Comparison of ENCODE assay signal across 8 mouse cellular contexts in genomic region chr10:20073236-20073893, GRCm38 (mm10).
A peak's percentile ranks its signal among the peaks of the same experiment; 100 is the strongest.
DNase-seq lines count a peak whose midpoint lies in the region; ATAC-seq and TF ChIP-seq lines count a peak whose summit lies in the region.

No protein-coding gene starts in this region.

- no peaks in the 10 kb centered on the region for H3K36me3 ChIP-seq in kidney, embryonic 15.5 days
- H3K36me3 ChIP-seq in limb, embryonic 14.5 days (ENCODE audit: control insufficient read depth, insufficient read depth, low read length) = no peaks in the 10 kb centered on the region

- peak; percentile 7 for DNase-seq in 3134 (ENCODE audit: extremely low read depth, insufficient read length, low spot score)
- peak; percentile 82 for DNase-seq in adrenal gland, adult 2 months
- DNase-seq in embryo, embryonic 9.5 days (ENCODE audit: extremely low spot score) = peak; percentile 70
- DNase-seq in heart, adult 8-10 months (ENCODE audit: low spot score) = peak; percentile 71
- peak; percentile 43 for DNase-seq in limb, embryonic 14.5 days (ENCODE audit: low spot score)
- DNase-seq in spleen, postnatal 36 days (ENCODE audit: low spot score in 2 of 2) = peak; percentile 76

- WGBS in kidney, embryonic 15.5 days = 66% methylated on average over 7 of the region's 7 CpGs
- 69% methylated on average over 7 of the region's 7 CpGs for WGBS in limb, embryonic 14.5 days

- H3K27me3 ChIP-seq in kidney, embryonic 15.5 days = no peaks in the 10 kb centered on the region
- H3K27me3 ChIP-seq in limb, embryonic 14.5 days (ENCODE audit: control insufficient read depth, insufficient read depth, low read length) = no peaks in the 10 kb centered on the region

- TF ChIP-seq POLR2A in limb, embryonic 14.5 days (IDR thresholded peaks at IDR 0.05; ENCODE audit: borderline replicate concordance, extremely low read depth, insufficient read depth, insufficient read length) = no peak

- H3K9ac ChIP-seq in kidney, embryonic 15.5 days = no peak overlapping the region
- no peak overlapping the region for H3K9ac ChIP-seq in limb, embryonic 14.5 days (ENCODE audit: low read depth, low read length, severe bottlenecking)

- no peaks in the 10 kb centered on the region for H3K4me1 ChIP-seq in kidney, embryonic 15.5 days
- H3K4me1 ChIP-seq in limb, embryonic 14.5 days (ENCODE audit: control insufficient read depth, insufficient read depth, low read length) = no peaks in the 10 kb centered on the region

- H3K27ac ChIP-seq in kidney, embryonic 15.5 days = no peak overlapping the region
- H3K27ac ChIP-seq in limb, embryonic 14.5 days (replicated peaks; ENCODE audit: low read depth, low read length) = no peak overlapping the region

- no peak overlapping the region for H3K4me3 ChIP-seq in kidney, embryonic 15.5 days (replicated peaks)
- H3K4me3 ChIP-seq in limb, embryonic 14.5 days (replicated peaks; ENCODE audit: low read length) = no peak overlapping the region

- no peaks in the 10 kb centered on the region for H3K9me3 ChIP-seq in kidney, embryonic 15.5 days (replicated peaks)
- H3K9me3 ChIP-seq in limb, embryonic 14.5 days (ENCODE audit: control insufficient read depth, low read length) = no peaks in the 10 kb centered on the region

- no peak overlapping the region for H3K4me2 ChIP-seq in kidney, embryonic 15.5 days
- no peak overlapping the region for H3K4me2 ChIP-seq in limb, embryonic 14.5 days (replicated peaks; ENCODE audit: low read depth, low read length, severe bottlenecking)

- ATAC-seq in kidney, embryonic 15.5 days (replicated peaks; ENCODE audit: low FRiP score) = peak; percentile 73
- ATAC-seq in limb, embryonic 14.5 days (ENCODE audit: low FRiP score, low read depth) = peak; percentile 47; the same call in 1 of the 2 replicates
- ATAC-seq in monocyte, adult 5-6 weeks (replicated peaks; ENCODE audit: insufficient number of reproducible peaks, low FRiP score, low TSS enrichment, poor library complexity, severe bottlenecking) = peak; percentile 62; the same call in 1 of the 2 replicates

Comparison
In these comparisons a context has a peak if more than half of its experiments do, and no peak if none do; other contexts are left out.
1. DNase-seq: peak in every context shown above with its lines; median percentile 82 in adrenal gland, adult 2 months; 76 in spleen, postnatal 36 days; 71 in heart, adult 8-10 months; 70 in embryo, embryonic 9.5 days; 43 in limb, embryonic 14.5 days; 7 in 3134.